Mouse (Mus musculus) liver, embryonic 16.5 days (tissue): Measurements from ENCODE around the gene Mri1. TPM values are rescaled to one million over a fixed set of nuclear protein-coding genes. Genes with fewer than 3 reads are reported as not detected.

Experiments used
- ATAC-seq: fragments of 200-750 bp; cut with Nextera tagmentation; 2 replicates; pipeline ENCODE4 v1.8.0; 2017; ENCODE audit warnings: low read depth, mild to moderate bottlenecking, moderate number of reproducible peaks, moderate library complexity
- H3K27ac ChIP-seq: fragments of 300-500 bp; sonication (generic); 2 replicates; pipeline ENCODE4 v1.5.1; 2014; ENCODE audit warnings: mild to moderate bottlenecking, low read length
- H3K27me3 ChIP-seq: fragments of 300-500 bp; sonication (generic); 2 replicates; pipeline ENCODE4 v1.6.1; 2014; ENCODE audit warnings: low read depth, low read length, mixed read lengths; ENCODE audit not compliant: control insufficient read depth, insufficient read depth
- H3K36me3 ChIP-seq: fragments of 300-500 bp; sonication (generic); 2 replicates; pipeline ENCODE4 v1.6.1; 2014; ENCODE audit warnings: mild to moderate bottlenecking; ENCODE audit not compliant: control insufficient read depth, insufficient read depth
- H3K4me1 ChIP-seq: fragments of 300-500 bp; sonication (generic); 2 replicates; pipeline ENCODE4 v1.6.1; 2014; ENCODE audit warnings: low read depth, low read length, mixed read lengths; ENCODE audit not compliant: control insufficient read depth
- H3K4me2 ChIP-seq: fragments of 300-500 bp; sonication (generic); 2 replicates; pipeline ENCODE4 v1.6.1; 2014; ENCODE audit warnings: low read depth, low read length, mixed read lengths
- H3K4me3 ChIP-seq: fragments of 300-500 bp; sonication (generic); 2 replicates; pipeline ENCODE4 v1.5.1; 2014; ENCODE audit warnings: low read depth, mild to moderate bottlenecking, low read length
- H3K9ac ChIP-seq: fragments of 300-500 bp; sonication (generic); 2 replicates; pipeline ENCODE4 v1.6.1; 2014; ENCODE audit warnings: low read depth, low read length
- H3K9me3 ChIP-seq: fragments of 300-500 bp; sonication (generic); replicated peaks from 2 replicates; pipeline ENCODE4 v1.6.1; 2016; ENCODE audit warnings: low read length; ENCODE audit not compliant: control insufficient read depth
- WGBS: fragments of 180-500 bp; shearing (Covaris S2); extraction: QIAGEN DNeasy Blood & Tissue Kit; methylation state at CpG from one replicate; pipeline ENCODE4 v1.1.7; 2014; ENCODE audit not compliant: insufficient replicate concordance; 5-methylcytosine and 5-hydroxymethylcytosine counted together
- polyA plus RNA-seq: library from polyadenylated mRNA; unstranded; fragments of >200 nt; fragmentation: Nextera tagmentation; extraction: Ambion mirVana; gene quantifications from 2 replicates; pipeline ENCODE4 v1.2.1, GENCODE M21; 2015

Gene Mri1
- polyA plus RNA-seq, 1 experiment from 2014 or later = 27.9 TPM

DNA sequence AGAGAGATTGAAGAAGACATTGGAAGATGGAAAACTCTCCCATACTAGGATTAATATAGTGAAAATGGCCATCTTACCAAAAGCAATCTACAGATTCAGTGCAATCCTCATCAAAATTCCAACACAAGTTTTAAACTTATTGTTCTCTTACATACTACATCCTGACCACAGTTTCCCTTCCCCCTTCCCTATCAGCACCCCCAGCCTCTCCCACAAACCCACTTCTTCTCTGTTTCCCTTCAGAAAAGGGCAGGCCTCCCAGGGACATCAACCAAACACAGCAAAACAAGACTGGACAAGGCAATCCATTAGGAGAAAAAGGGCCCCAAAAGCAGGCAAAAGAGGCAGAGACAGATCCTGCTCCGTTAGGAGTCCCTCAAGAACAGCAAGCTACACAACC is 19.3 kb upstream of the Mri1 start:
- Histone ChIP-seq H3K27me3 (no peaks in the 10 kb centered on the region), H3K4me3 (no peak overlapping the region), H3K4me1 (no peaks in the 10 kb centered on the region), H3K9ac (no peak overlapping the region), H3K4me2 (no peak overlapping the region), H3K27ac (no peak overlapping the region), H3K36me3 (no peaks in the 10 kb centered on the region), H3K9me3 (no peaks in the 10 kb centered on the region)
- WGBS = 13% methylated on average over 1 of the region's 1 CpGs
- ATAC-seq = no peak

DNA sequence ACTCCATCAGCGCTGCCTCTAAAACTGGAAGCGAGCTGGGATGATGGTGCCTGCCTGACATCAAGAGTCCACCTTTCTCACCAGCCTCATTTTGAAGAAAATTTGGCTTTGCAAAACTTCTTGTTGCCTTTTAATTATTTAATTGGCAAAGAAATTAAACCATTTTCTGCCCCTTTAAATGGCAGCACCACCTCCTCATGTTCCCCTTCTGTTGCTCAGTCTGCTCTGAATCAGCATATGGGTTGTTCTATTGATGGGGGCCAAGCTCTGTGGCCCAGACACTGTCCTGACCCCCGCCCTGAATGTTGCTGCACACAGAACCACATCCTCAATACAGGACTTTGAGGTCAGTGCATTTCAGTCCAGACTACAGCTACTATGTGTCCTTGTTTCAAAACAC is 16.8 kb upstream of the Mri1 start:
- 67% methylated on average over 3 of the region's 3 CpGs for WGBS
- no peak overlapping the region for H3K4me2 ChIP-seq
- H3K27ac ChIP-seq = no peak overlapping the region
- H3K36me3 ChIP-seq = no peaks in the 10 kb centered on the region
- no peak overlapping the region for H3K4me3 ChIP-seq
- peaks cover 10% of the 10 kb centered on the region for H3K4me1 ChIP-seq
- H3K9me3 ChIP-seq = no peaks in the 10 kb centered on the region
- no peaks in the 10 kb centered on the region for H3K27me3 ChIP-seq
- no peak overlapping the region for H3K9ac ChIP-seq
- no peak for ATAC-seq

DNA sequence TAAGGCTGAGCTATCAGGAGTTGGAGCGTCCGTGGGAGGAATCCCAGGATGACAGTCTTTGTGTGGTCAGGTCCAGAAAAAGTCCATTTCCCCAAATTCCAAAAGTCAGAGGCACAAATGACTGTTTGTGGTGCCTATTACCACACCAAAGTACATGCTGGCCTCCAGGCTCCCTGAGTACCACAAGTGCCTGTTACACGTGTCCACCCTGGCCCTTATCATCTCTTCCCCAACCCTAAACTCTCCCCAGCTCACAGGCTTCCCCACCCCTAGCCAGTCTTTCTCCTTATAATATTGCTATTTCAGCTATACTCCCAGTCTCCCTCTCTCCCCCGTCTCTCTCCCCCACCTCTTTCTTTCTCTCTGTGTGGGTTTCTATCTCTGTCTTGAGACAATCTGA is 15.2 kb upstream of the Mri1 start:
- 61% methylated on average over 4 of the region's 4 CpGs for WGBS
- peaks cover 10% of the 10 kb centered on the region for H3K4me1 ChIP-seq

DNA sequence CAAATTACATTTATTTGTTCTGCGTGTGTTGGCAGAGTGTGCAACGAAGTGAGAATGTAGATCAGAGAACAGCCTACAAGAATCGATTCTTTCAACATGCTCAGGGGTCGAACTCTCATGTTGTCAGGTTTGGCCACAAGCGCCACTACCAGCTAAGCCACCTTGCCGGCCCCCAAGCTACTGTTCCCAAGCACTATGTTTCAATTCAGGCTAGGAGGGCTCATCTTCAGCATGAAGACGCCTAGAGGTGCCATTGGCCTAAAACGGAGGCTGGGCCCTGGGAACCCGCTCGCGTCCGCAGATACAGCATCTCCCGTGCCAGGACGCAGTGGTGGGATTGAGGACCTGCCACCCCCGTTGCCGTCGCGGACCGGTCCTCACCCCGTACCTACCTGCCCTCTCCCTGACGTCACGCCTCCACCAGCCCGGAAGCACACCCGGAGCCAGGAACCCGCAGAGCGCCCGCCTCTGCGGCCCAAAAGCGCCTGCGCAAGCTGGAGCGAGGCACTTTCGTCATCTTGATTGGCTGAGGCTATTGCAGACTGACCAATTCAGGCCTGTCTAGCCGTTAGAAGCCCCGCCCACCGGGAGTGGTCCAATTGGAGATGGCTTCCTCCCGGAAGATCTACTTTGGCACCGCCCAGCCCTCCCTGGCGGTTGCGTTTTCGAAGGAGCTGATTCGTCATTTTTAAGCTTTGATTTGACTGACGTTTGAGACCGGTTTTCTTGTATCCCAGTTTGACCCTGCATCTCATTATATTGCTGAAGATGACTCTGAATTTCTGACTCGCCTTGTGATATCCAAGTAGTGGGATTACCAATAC is 13.0 kb upstream of the Mri1 start, which contains the start of gene Ccdc130:
Gene Ccdc130, minus strand, starts transcription at position 431 of the 824 bp plus-strand sequence.
- WGBS = under 1% methylated on average over 44 of the region's 44 CpGs
- peak within 1 kb of the TSS; percentile 93 for H3K4me3 ChIP-seq
- H3K36me3 ChIP-seq = no peaks in the 10 kb centered on the region
- peak; percentile 100 for ATAC-seq
- no peaks in the 10 kb centered on the region for H3K9me3 ChIP-seq
- no peaks in the 10 kb centered on the region for H3K27me3 ChIP-seq
- peak within 1 kb of the TSS; percentile 87 for H3K9ac ChIP-seq
- peak within 1 kb of the TSS; percentile 65; the same call in 1 of the 2 replicates for H3K27ac ChIP-seq
- peak within 1 kb of the TSS; percentile 94 for H3K4me2 ChIP-seq
- peaks cover 10% of the 10 kb centered on the region for H3K4me1 ChIP-seq

More for the DNA sequence above, 15.2 kb upstream of the Mri1 start:
- Histone ChIP-seq H3K4me3 (no peak overlapping the region), H3K36me3 (no peaks in the 10 kb centered on the region), H3K4me2 (no peak overlapping the region), H3K9me3 (no peaks in the 10 kb centered on the region), H3K27ac (no peak overlapping the region), H3K9ac (no peak overlapping the region), H3K27me3 (no peaks in the 10 kb centered on the region)
- ATAC-seq = no peak

DNA sequence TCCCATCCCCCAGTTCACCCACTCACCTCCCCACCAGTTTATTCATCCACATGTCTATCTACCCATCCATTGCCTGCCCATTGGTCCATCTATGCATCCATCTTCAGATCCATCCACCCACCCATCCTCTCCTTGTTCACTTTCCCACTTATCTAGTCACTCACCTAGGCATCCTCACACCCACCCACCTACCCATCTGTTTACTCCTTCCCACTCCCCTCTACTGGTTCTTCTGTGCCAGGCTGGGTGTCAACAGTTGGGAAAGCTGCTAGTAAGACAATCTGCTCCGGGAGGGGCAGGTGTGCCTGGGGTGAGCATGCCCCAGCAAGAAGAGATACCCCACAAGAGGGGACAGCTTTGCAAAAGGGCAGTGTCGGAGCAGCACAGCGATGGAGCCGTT is 4.0 kb upstream of the Mri1 start:
- H3K27me3 ChIP-seq = no peaks in the 10 kb centered on the region
- no peak overlapping the region for H3K27ac ChIP-seq
- H3K36me3 ChIP-seq = peaks cover 14% of the 10 kb centered on the region
- 73% methylated on average over 4 of the region's 4 CpGs for WGBS
- H3K4me3 ChIP-seq = no peak overlapping the region
- no peak overlapping the region for H3K4me2 ChIP-seq
- no peak overlapping the region for H3K9ac ChIP-seq
- ATAC-seq = no peak
- H3K9me3 ChIP-seq = no peaks in the 10 kb centered on the region
- peaks cover 14% of the 10 kb centered on the region for H3K4me1 ChIP-seq

DNA sequence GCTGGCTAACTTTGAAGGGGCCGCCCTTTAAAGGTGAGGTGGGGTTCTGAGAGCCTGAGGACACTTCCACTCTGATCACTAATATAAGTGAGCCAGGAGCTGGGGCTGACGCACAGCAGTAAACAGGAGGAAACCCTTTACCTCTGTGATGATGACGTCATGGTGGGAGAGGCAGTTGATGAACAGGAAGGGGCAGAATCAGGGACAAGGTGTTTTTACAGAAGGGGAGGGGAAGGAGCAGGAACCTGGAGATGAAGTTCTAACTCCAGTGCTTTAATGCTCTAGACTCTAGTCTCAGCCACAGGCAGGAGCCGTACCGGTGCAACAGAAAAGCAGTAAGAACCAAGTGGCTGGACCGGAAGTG is 686 bp downstream of the Mri1 start:
- peak; percentile 31 for ATAC-seq
- peak overlapping the region; percentile 78 for H3K9ac ChIP-seq
- H3K27me3 ChIP-seq = no peaks in the 10 kb centered on the region
- H3K27ac ChIP-seq = peak overlapping the region; percentile 90
- H3K9me3 ChIP-seq = no peaks in the 10 kb centered on the region
- H3K4me3 ChIP-seq = peak overlapping the region; percentile 78
- H3K36me3 ChIP-seq = peaks cover 8% of the 10 kb centered on the region
- WGBS = 11% methylated on average over 6 of the region's 6 CpGs
- H3K4me1 ChIP-seq = peaks cover 17% of the 10 kb centered on the region
- peak overlapping the region; percentile 100 for H3K4me2 ChIP-seq

DNA sequence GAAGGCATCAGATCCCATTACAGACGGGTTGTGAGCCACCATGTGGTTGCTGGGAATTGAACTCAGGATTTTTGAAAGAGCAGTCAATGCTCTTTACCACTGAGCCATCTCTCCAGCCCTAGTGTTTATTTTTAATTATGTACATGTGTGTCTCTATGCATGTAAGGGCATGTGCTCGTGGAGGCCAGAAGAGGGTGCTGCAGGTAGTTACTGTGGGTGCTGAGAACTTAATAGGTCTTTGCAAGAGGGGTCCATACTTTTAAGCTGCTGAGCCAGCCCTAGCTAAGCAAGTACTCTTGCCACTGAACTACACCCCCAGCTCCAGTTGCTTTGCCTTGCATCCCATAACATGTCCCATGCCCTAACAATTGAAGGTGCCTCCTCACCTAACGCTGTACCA is 1.3 kb downstream of the Mri1 start:
- Histone ChIP-seq H3K4me2 (peak overlapping the region; percentile 100), H3K9me3 (no peaks in the 10 kb centered on the region), H3K9ac (no peak overlapping the region), H3K36me3 (peaks cover 8% of the 10 kb centered on the region), H3K4me3 (peak overlapping the region; percentile 78), H3K27me3 (no peaks in the 10 kb centered on the region), H3K4me1 (peaks cover 17% of the 10 kb centered on the region), H3K27ac (no peak overlapping the region; the same call in 1 of the 2 replicates)
- no peak for ATAC-seq
- WGBS = 68% methylated on average over 3 of the region's 3 CpGs

DNA sequence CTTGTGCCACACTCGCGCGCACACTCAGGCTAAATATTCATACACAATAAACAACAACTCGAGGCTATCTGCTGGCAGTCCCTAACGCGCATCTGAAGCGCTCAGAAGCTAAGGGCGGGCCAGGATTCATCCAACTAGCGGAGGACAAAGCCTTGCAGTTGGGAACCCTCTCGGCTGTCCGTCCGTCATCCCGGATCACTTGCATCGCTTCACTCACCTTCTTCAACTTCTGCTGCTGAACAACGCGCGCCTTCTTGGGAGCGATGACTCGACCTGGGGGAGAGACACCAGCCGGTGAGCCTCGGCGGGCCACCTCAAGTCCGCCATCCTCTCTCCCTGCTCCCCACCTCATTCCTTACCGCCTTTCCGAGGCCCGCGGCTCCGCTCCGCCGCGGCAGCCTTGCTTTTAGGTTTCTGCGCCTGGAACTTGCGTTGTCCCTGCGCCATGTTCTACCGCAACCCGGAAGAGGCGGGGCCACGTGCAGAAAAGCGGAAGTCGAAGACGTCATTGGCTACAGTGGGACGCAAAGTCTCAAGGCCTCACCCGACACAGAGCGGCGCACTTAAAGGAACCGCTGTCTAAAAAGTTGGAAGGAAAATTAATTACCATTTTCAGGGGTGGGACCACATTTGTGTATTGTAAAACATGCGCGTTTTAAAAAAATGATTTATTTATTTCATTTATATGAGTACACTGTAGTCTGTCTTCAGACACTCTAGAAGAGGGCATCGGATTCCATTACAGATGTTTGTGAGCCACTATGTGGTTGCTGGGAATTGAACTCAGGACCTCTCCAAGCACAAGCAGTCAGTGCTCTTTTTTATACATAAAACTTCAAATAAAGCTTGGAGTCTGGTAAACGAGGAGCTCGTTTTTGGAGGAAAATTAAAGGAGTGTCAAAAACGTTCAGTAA is 7.6 kb downstream of the Mri1 start, which contains the start of gene D8Ertd738e:
Gene D8Ertd738e, minus strand, starts transcription at position 463 of the 914 bp plus-strand sequence.
- H3K4me1 ChIP-seq = peaks cover 9% of the 10 kb centered on the region
- no peaks in the 10 kb centered on the region for H3K27me3 ChIP-seq
- peak; percentile 97 for ATAC-seq
- peak within 1 kb of the TSS; percentile 75 for H3K27ac ChIP-seq
- peak within 1 kb of the TSS; percentile 80 for H3K9ac ChIP-seq
- peak within 1 kb of the TSS; percentile 75 for H3K4me3 ChIP-seq
- 4% methylated on average over 52 of the region's 52 CpGs for WGBS
- peaks cover 17% of the 10 kb centered on the region for H3K36me3 ChIP-seq
- H3K9me3 ChIP-seq = no peaks in the 10 kb centered on the region
- peak within 1 kb of the TSS; percentile 80 for H3K4me2 ChIP-seq
